Mouse (Mus musculus) left cerebral cortex, postnatal 14 days (tissue): ENCODE results near the gene Endou. TPM values are rescaled to one million over a fixed set of nuclear protein-coding genes. Genes with fewer than 3 reads are reported as not detected.
A peak's percentile ranks its signal among the peaks of the same experiment; 100 is the strongest.

Experiments used
- DNase-seq, 2 experiments: peaks; one replicate each; pipeline ENCODE4 v3.0.0; 2021 to 2022; ENCODE audit warnings: low spot score in 2 of 2, mixed read lengths in 1 of 2
- intact Hi-C: fragments of 180-260 bp; cut with DNase I; formaldehyde crosslinking; loops from one replicate; pipeline ENCODE4 v1.15.1; 2025
- total RNA-seq, 2 experiments: library from RNA; stranded (reverse); gene quantifications; 2 replicates each; pipeline ENCODE4 v1.2.3; 2021

The Endou gene
- total RNA-seq, 2 experiments from 2014 or later, result 0.94 to 0.97 TPM

DNA sequence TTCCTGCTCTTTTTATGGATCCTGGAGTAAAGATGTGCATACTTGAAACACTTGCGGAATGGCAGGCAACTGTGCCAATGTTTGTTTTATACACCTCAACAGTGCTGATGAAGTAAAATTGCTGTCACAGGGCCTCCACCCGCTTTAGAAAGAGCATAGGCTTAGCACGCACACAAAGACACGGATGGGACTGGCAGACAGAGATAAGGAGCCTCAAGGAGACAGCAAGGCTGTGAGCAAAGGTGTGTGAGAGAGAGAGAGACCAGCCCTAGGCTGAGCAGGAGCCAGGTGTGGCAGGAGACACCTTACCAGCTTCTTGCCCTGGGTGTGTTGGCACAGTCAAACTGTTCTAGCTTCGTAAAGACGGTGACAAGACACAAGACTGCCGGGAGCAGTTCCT, 7.8 kb upstream of the Endou start:
- intact Hi-C loops, result no loop called here
- no peak for DNase-seq

DNA sequence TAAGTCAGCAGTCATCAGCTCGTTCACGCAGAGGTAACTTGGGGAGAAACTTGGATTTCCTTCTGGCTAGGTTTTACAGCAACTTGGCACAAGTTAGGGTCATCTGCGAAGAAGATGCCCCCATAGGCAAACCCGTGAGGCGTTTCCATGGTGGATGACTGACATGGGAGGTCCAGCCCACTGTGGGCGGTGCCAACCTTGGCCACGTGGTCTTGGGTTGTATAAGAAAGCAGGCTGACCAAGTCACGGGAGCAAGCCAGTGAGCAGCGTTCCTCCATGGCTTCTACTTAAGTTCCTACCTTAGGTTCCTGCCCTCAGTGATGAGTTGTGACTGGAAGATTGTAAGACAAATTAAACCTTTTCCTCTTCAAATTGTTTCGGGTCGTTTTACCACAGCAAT, 849 bp upstream of the Endou start:
- no peak for DNase-seq
- intact Hi-C loops, result no loop called here

DNA sequence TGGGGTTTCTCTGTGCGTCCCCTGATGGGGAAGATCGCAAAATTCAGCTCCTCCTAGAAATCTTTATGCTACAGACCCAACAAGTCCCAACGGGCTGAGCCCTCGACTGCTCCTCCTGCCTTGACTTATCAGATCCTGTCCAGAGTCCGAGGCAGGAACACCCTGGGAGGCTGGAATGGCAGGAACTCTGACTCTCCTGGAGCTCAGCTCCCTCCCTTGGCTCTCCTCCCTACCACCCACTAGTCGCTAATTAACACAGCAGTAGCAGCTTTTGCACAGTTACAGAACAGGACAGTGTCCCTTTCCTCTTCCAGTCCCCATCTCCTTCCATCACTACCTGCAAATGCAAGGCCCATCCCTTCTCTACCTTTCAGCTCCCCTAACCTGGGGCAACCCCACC, 774 bp downstream of the Endou start:
- intact Hi-C loops, result no loop called here
- no peak for DNase-seq

DNA sequence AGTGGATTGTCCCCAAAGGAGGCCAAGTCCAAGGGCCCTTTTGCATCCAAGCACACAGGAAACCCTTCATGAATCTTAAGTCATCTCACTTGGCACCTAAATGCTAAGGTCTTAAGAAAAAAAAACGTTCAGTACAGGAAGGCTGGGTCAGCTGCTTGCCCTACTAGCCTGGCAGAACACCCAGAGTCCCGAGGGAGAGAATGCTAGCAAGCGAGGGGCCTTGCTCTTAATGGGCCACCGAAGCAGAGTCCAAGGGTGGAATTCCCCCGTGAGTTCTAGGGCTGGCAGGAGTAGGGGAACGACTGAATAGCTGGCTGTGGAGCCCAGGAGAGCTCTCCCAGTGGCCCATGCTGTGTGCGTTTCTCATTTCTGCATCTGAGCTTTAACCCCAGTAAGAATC, 2.3 kb downstream of the Endou start:
- peak in 1 of 2 experiments; percentile 51 for DNase-seq
- intact Hi-C loops, result no loop called here

DNA sequence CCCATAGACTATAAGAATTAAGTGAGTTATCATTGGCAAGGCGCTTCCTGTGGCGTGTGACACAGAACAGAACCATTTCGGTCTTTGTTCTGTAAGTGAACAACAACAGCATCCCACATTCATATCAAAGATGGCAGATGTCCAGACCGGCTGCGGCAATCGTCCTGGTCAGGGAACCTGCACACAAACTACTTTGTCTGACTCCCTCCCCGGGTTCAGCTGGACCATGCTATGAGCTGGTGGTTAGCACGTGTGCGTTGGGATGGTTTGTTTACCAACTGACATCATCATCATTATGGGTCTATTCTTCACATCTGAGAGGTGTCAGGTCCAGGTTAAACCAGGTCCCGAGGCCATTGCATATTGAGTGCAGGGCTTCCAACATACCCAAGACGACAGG, 2.7 kb downstream of the Endou start:
- no peak for DNase-seq
- intact Hi-C loops, result no loop called here

DNA sequence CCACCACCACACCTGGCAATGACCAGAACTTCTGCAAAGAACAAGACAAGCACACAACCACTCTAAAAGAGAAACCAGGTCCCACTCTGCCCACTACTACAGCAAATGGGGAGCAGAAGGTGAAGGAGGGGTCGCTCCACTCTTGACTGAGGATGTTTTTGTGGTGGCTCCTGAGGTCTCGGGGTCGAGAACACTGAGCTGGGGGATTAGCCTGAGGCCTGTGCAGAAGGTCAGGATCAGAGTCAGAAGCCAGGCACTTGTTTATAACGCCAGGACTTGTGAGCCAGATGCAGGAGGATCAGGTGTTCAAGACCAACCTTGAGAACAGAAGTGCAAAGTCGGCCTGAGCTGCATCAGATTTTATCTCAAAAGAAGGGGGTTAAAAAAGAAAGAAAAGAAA, 3.6 kb downstream of the Endou start:
- DNase-seq, result no peak
- intact Hi-C loops, result no loop called here

DNA sequence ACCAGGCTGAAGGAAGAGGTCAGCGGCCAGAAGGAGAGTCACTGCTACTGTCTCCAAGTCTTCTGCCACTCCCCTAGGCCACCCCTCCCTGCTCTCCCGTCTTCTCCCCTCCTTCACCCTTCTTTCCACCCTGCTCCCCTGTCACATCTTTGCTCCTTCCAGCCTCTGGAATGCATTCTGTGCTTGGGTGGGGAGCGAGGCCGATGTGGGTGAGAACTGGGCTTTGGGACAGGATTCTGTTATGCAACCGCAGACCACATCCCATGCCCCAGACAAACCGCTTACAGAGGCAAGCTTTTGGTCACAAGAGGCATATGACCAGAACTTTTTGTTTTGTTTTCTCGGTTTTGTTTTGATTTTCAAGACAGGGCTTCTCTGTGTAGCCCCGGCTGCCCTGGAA, 4.1 kb downstream of the Endou start:
- no peak for DNase-seq
- intact Hi-C loops, result no loop called here

DNA sequence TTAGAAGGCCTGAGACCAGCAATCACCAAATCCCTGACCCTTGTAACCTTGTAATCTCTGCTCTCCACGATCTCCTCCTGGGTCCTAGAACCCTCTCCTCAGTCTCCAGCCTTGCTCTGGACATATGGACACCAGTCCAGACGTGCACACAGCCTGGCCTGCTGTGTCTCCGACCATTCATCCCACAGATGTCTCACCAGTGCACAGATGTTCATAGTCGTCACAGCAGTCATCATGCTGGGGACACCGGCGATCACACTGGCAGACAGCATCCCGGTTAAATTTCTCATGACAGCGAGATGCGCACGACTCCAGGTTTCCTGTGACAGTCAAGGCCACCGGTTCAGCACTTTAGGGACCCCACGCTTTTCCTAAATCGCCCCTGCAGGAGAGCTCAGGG, 4.8 kb downstream of the Endou start:
- intact Hi-C loops, result no loop called here

DNA sequence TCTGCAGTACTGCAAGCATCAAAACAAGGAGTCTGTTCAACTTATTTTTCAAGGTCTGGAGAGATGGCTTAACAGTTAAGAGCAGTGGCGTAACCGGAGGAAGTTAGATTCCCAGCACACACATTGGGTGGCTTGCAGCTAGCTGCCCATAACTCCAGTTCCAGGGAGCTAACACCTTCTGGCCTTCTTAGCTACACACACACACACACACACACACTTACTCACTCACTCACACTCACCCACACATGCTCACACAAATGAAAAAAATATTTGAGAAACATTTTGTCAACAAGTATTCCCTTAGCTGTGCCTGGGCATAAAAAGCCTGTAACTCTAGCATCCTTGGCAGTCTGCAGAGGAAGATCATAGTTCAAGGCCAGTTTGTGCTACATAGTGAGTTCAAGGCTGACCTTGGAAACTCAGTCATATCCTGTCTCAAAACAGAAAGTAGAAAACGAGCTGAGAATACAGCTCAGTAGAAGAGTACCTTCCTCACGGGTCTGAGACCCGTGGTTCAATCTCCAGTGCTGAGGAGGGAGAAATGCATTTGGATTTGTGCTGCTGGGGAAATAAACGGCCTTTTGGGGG, 5.8 kb downstream of the Endou start:
- intact Hi-C loops, result no loop called here
- no peak for DNase-seq

More for the DNA sequence above, 4.8 kb downstream of the Endou start:
- no peak for DNase-seq

DNA sequence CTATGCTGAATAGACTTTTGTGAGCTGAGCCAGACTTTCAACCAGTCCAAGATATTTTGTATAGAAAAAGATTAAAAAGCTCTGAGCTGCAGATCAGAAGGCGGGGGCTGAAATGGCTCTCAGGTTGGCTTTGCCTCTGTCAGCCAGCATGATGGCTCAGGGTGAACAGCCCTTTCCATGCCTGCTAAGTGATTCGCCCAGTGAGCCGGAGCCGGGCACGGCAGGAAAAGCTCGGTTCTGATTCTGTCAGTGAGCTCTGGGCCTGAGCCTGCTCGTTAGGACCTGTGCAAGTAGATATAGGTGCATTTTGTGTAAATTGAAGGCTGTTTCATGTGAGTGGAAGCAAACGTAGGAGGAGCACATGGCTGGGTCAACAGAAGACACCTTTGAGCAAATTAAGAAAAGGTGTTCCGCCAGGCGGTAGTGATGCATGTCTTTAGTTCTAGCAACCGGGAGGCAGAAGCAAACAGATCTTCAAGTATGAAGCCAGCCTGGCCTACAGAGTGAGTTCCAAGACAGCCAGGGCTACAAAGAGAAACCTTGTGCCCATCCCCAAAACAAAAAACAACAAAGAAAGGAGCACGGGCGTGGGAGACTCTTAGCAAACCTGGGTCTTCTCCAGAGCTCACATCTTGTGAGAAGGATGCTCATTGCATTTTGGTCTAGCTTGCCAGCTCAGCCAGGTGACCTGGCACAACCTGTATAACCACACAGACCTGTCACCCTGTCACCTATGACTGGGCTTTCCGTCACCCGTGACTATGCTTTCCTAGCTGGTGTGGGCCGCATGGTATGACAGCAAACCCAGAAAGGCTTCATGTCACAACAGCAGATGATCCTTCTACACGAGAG, 6.6 kb downstream of the Endou start:
- intact Hi-C loops, result no loop called here
- no peak for DNase-seq

DNA sequence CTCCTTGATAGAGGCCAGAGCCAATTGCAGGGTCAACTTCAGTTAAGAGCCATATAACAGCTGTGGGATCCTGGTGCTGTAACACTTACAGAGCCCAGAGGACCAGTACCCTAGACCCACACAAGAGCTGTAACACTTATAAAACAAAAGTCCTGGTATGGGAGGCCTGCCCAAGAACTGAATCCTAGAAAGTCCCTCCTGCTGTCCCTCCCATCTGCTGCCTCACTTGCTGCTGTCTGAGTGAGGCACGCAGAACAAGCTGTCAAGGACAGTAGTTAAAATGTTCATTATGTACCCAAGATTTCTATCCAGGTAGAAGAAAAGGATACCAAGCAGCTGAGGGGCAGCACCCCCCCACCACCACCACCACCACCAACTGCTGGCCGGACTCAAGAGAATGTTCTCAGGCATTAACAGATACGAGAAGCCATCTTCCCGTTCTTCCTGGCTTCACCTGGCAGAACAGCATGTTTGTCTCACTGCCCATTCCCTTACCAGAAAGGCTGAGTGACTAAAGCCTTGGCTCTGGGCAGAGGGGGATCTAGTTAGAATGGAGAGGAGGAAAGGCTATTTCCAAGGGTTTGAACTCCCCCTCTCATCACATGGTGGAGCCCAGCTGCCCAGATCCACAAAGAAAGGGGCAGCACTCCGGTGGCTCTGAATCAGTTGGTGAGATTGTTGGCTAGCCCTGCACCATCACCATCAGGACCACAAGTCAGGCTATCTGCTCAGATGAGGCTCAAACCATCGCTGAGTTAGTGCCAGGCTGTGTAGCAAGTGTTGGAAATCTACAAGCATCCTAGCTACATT, 7.4 kb downstream of the Endou start:
- intact Hi-C loops, result no loop called here
- peak in 1 of 2 experiments; percentile 18 for DNase-seq

DNA sequence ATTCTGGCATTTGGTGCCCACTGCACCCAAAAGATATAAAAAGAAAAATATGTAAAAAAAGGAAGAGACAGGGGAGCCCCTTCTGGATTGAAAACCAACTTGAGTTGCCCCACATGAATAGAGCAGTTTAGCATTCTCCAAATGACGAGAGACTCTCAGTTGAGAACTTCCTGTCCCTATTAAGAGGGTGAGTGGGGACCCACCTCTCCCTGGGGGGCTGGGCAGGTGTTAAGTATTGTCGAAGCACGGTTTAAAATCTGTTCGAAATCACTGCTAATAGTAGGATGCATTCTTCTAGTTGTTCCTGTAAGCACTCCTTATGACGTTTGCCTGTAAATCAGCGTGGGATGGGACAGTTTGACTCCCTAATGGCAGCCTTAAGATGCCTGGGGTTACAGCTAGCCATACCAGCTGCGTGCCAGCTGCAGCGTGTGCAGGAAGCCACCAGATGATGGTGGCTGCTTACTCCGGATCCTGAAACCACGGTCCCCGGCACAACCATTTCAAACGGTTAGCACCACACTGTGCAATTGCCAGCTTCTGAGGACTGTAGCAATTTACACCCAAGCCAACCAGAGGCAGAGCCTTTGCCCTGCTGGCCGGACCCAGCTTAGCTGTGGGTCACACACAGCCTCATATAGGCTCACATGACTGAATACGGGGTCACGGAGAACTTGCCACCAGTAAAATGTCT, 10.0 kb downstream of the Endou start:
- DNase-seq, result no peak
- intact Hi-C loops, result no loop called here

DNA sequence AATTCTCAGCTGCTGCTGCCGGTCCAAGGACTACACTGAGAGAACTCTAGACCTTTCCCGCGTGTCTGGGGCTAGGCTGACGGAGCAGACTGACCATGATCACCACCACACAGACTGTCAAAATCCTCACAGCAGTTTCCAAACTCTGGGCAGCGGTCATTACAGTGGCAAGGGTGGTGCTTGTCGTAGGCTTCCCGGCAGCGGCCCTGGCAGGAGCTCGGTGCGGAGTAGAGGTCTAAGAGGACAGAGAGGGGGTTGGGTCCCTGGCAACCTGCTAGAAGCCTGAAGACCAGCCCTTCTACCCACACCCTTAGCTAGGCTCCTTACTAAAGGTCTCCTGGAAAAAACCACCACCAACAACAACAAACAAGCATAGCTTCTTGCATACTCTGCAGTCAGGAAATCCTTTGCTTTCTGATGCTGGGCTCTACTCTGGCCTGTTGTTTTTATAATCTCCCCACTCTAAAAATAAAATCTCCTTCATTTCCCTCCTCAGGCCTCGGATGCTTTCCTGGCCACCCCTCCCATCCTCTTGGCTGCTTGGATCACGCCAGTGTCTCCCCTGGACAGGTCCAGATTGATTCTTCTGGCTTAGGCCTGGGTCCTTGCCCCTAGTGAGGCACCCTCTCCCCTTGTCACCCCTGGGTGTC, 11.0 kb downstream of the Endou start:
- no peak for DNase-seq
- intact Hi-C loops, result no loop called here

DNA sequence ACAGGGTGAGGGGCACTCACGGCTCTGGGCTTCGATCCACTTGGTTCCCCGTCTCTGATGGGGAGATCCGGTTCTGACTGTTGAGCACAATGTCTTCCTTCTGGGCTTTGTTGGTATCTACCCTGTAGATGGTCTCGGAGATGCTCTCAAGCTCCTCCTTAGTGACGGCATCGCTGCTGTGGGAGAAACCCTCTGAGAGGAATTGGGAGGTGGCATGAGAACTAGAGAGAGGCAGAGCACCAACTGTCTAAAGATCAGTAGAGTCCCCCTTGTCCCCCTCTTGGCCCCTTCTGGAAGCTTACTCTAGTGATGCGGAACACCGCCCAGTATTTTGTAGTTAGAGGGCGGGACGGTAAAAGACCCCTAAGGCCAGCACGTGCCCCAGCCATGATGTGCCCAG, 11.6 kb downstream of the Endou start:
- intact Hi-C loops, result loop anchor here (2.0 to 5.0 kb wide), 2 partner anchors 57 to 128 kb away; no protein-coding TSS in a partner anchor

DNA sequence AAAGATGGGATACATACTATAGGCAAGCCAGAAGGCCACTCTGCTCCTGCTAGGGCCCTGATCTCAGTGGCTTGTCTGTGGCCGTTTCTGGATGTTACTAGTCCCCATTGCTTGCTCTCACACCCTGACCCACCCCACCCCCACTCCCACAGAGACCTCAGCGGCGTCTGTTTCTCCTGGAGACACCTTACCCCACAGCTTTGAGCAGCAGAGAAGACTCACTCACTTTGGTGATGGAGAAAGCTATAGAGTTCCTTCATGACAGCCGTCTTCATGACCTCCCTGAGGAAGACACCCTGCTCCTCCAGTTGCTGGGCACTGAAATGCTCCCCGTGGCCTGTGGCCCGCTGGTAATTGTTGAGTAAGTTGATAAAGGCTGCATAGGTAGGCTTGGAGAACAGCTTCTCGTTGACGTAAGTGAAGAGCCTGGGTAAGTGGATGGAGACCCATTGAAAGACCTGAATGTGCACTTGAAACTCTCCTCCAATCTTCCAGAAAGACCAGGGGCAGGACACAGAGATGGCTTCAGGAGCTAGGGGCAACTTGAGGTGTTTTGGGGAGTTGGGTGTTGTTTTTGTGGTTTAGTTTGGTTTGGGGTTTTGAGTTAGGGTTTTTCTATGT, 12.5 kb downstream of the Endou start:
- DNase-seq, result no peak
- intact Hi-C loops, result loop anchor here (1.0 to 5.0 kb wide), 3 partner anchors 58 to 235 kb away; no protein-coding TSS in a partner anchor

More for the DNA sequence above, 11.6 kb downstream of the Endou start:
- DNase-seq, result no peak

DNA sequence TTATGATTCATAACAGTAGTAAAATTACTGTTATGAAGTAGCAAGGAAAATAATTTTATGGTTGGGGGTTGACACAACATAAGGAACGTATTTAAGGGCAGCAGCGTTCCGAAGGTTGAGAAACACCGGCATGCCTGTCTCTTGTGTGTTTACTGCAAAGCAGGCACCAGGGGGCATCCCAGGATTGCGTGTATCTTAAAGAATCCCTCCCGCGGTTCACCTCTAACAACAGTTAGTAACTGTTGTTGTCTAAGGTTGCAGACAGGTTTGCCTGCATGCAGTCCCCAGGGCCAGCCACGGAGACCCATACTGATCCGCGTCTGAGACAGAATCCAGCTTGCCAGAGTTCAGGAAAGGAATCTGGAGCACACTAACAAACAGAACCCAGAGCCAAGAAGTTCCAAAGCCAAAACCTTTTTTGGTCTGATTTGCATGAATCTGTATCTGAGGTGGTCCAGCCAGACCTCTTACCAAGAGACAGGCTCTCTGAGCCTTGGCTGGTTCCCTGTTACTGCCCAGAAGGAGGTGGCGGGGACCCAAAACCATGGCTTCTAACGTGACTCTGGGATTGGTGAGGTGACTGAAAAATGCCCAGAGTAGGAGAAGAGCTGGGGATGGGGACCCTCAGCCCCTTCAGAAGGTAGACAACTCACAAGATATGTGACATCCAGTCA, 13.1 kb downstream of the Endou start:
- DNase-seq, result peak; percentile 38 to 66
- intact Hi-C loops, result loop anchor here (1.0 to 5.0 kb wide), 3 partner anchors 59 to 235 kb away; no protein-coding TSS in a partner anchor

DNA sequence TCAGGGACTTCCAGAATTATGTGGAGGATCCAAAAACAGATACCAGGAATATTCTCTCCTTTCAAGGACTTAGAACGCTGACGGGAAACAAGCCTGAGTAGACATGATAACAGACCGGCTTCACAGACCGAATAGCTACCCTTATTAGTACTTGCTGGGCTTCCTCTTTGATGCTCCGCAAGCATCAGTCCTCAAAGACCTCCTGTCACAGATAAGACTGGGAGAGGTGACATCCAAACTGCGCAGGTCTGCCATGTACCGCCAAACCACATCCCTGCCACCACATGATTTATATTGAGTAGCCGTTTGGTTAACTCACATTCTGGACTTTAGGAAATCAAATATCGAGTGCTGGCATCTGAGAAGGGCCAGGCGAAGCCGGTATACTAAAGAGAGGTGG, 14.4 kb downstream of the Endou start:
- DNase-seq, result no peak
- intact Hi-C loops, result loop anchor here (5.0 kb wide), 1 partner anchor 131 kb away; no protein-coding TSS in a partner anchor

DNA sequence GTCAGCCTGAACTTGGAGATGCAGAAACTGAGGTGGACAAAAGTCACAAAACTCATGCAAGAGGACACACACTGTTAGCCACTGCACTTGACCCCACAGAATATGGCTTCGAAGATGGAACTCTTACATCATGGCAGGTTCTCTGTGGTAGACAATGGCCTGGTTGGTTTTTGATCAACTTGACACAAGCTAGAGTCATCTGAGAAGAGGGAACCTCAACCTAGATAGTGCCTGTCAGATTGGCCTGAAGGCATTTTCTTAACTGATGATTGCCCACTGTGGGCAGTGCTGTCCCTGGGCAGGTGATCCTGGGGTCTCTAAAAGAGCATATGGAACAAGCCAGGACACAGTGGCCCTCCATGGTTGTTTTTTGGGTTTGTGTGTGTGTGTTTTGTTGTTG, 15.4 kb downstream of the Endou start:
- DNase-seq, result no peak

More for the DNA sequence above, 15.4 kb downstream of the Endou start:
- intact Hi-C loops, result loop anchor here (5.0 kb wide), 1 partner anchor 132 kb away; no protein-coding TSS in a partner anchor
